Mouse (Mus musculus) heart, adult 2 months (tissue): ENCODE data around the gene Kcnip4. TPM values are rescaled to one million over a fixed set of nuclear protein-coding genes. Genes with fewer than 3 reads are reported as not detected.

ENCODE experiments used
- DNase-seq, 2 experiments: peaks; one replicate each; pipeline ENCODE4 v3.0.0; 2021
- H3K27ac ChIP-seq: fragments of 200-600 bp; 2 replicates; pipeline ENCODE4 v1.8.1; 2022
- H3K27me3 ChIP-seq: fragments of 200-500 bp; 2 replicates; pipeline ENCODE4 v1.6.1; 2012; ENCODE audit warnings: mild to moderate bottlenecking, low read length, inconsistent platforms, mixed read lengths; ENCODE audit not compliant: control insufficient read depth, insufficient read depth
- H3K36me3 ChIP-seq: fragments of 200-500 bp; 2 replicates; pipeline ENCODE4 v1.6.1; 2012; ENCODE audit warnings: low read length, inconsistent platforms; ENCODE audit not compliant: control insufficient read depth, insufficient read depth
- H3K4me1 ChIP-seq: fragments of 200-500 bp; 2 replicates; pipeline ENCODE4 v1.6.1; 2011; ENCODE audit warnings: low read length; ENCODE audit not compliant: control insufficient read depth, insufficient read depth
- H3K4me3 ChIP-seq: fragments of 200-600 bp; 2 replicates; pipeline ENCODE4 v1.8.1; 2022
- H3K79me2 ChIP-seq: fragments of 200-500 bp; replicated peaks from 2 replicates; pipeline ENCODE4 v1.6.1; 2012; ENCODE audit warnings: mild to moderate bottlenecking, inconsistent platforms, low read length, moderate library complexity, mixed read lengths; ENCODE audit not compliant: control insufficient read depth, insufficient read depth
- H3K9ac ChIP-seq: fragments of 200-500 bp; 2 replicates; pipeline ENCODE4 v1.6.1; 2012; ENCODE audit warnings: low read depth, mild to moderate bottlenecking, control low read depth, inconsistent platforms, low read length, mixed read lengths
- CTCF ChIP-seq: fragments of 200-600 bp; IDR thresholded peaks from 2 replicates; pipeline ENCODE4 v1.8.1; 2022; ENCODE audit warnings: antibody characterized with exemption, mild to moderate bottlenecking, moderate library complexity
- EP300 ChIP-seq: fragments of 200-500 bp; IDR thresholded peaks from 2 replicates; pipeline ENCODE4 v1.6.1; 2011; ENCODE audit warnings: low read depth, low read length, control low read depth; ENCODE audit not compliant: insufficient read depth
- POLR2A ChIP-seq: fragments of 200-500 bp; IDR thresholded peaks from 2 replicates; pipeline ENCODE4 v1.6.1; 2011; ENCODE audit warnings: mild to moderate bottlenecking, low read depth, low read length, control low read depth; ENCODE audit not compliant: insufficient read depth
- WGBS: fragments of 180-500 bp; shearing (Covaris S2); methylation state at CpG from one replicate; pipeline ENCODE4 v1.1.7; 2018; 5-methylcytosine and 5-hydroxymethylcytosine counted together
- intact Hi-C: fragments of 180-260 bp; cut with DNase I; formaldehyde crosslinking; loops from one replicate; pipeline ENCODE4 v1.15.1; 2025
- polyA plus RNA-seq: library from polyadenylated mRNA; depleted of rRNA; stranded (reverse); fragments of >200 nt; gene quantifications from 2 replicates; pipeline ENCODE4 v1.2.3, GENCODE M21; 2012
- total RNA-seq, 2 experiments: library from RNA; stranded (reverse); gene quantifications; 2 replicates each; pipeline ENCODE4 v1.2.3; 2021

Kcnip4 gene
- total and polyA plus RNA-seq, 3 experiments: 0.10 TPM; not detected in 2

DNA sequence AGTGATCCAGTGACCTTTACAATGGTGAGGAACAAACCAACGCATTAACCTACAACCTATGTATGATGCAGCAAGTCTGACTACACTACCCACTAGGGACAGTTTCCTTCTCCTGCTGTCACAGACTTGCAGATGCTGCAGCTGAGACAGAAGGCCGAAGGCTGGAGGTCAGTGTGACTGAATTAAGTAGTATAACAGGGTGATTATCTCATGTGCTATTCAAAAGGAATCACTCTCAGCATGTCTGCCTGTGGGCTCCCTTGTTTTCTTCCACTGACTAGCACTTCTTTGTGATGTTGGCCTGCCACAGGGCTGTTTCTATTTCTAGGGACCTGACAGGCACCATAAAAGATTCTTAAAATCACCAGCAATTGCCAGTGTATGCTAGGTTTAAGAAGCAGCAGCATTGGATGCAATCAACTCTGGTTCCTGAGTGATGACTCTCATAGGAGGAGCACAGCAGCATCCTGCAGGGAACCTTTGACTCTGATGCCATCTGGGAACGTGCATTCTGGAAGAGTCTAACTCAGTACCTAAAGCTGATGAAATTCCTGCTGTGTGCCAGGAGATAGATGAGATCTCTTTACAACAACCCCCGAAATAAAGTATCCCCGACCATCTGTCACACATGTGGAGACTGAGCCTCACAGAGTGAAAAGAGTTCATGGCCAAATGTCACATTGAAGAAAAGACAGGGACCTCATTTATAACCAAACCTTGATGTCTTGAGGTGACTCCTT, 1035.0 kb downstream of the Kcnip4 start:
- Histone ChIP-seq H3K79me2 (no peaks in the 10 kb centered on the region), H3K27ac (no peak overlapping the region), H3K9ac (no peak overlapping the region), H3K27me3 (no peaks in the 10 kb centered on the region), H3K4me3 (no peak overlapping the region), H3K36me3 (no peaks in the 10 kb centered on the region), H3K4me1 (no peaks in the 10 kb centered on the region)
- no peak for TF ChIP-seq EP300
- TF ChIP-seq CTCF: no peak
- no peak for TF ChIP-seq POLR2A
- intact Hi-C loops: no loop called here
- WGBS: 46% methylated on average over 5 of the region's 5 CpGs
- DNase-seq: no peak

DNA sequence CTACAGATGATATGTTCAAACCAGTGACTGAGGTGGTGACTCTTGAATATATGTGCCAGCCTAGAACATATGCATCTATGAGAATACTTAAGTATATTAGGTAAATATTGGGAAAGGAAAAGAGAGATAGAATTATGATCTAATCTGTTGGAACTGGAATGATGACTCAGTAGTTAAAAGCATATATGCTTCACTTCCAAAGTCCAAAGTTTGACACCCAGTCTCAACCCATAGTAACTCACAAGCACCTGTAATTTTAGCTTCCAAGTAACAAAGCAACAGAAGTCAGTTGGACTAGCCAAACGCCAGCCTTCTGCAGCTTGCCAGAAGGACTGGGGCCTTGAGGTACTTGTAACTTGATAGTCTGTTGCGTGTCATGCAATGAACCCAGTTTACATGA, 1041.6 kb downstream of the Kcnip4 start:
- TF ChIP-seq CTCF: no peak
- intact Hi-C loops: no loop called here
- Histone ChIP-seq H3K4me1 (no peaks in the 10 kb centered on the region), H3K27me3 (no peaks in the 10 kb centered on the region), H3K9ac (no peak overlapping the region), H3K27ac (no peak overlapping the region), H3K36me3 (no peaks in the 10 kb centered on the region), H3K79me2 (no peaks in the 10 kb centered on the region), H3K4me3 (no peak overlapping the region)
- WGBS: 74% methylated on average over 2 of the region's 2 CpGs
- DNase-seq: no peak

DNA sequence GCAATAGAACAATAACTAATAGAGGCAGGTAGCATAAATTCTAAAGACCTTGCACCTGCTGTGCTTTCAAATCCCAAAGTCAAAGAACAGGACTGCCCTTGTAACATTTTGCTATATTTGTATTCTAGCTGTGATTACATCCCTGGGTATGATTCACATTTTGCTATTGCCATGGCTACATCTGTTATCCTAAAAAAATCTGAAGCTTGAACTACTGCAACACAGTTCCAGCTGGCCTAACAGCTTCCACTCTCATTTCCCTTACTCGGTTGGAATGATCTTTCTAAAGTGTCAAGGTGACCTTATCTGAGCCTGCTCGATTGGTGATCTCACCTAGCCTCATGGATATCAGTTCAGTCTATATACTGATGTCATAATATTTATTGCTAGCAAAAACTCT, 1064.5 kb downstream of the Kcnip4 start:
- DNase-seq: no peak
- TF ChIP-seq CTCF (no peak), EP300 (no peak), POLR2A (no peak)
- H3K9ac ChIP-seq: no peak overlapping the region
- intact Hi-C loops: no loop called here
- H3K4me1 ChIP-seq: no peaks in the 10 kb centered on the region
- no peaks in the 10 kb centered on the region for H3K27me3 ChIP-seq
- H3K4me3 ChIP-seq: no peak overlapping the region
- no peak overlapping the region for H3K27ac ChIP-seq
- H3K36me3 ChIP-seq: no peaks in the 10 kb centered on the region
- no peaks in the 10 kb centered on the region for H3K79me2 ChIP-seq
- 40% methylated on average over 2 of the region's 2 CpGs for WGBS

DNA sequence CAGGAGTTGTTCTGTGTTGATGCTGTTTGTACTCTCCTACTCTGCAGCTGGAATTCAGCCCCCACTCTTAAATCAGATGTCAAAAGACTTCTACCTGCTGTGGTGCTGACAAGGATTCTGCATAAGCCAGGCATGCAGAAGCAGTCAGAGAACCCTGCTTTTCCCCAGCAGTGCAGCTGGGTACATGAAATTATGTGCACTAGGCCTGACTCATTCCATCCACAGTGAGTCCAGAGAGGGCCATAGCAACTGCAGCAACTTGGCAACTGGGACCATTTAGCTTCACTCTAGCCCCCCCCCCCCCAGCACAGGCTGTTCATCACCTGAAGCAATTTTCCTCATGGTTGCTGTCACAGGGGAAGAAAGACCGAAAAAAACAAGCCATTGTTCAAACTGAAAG, 1075.8 kb downstream of the Kcnip4 start:
- TF ChIP-seq CTCF (no peak), POLR2A (no peak), EP300 (no peak)
- Histone ChIP-seq H3K9ac (no peak overlapping the region), H3K27me3 (no peaks in the 10 kb centered on the region), H3K36me3 (no peaks in the 10 kb centered on the region), H3K4me1 (no peaks in the 10 kb centered on the region), H3K27ac (no peak overlapping the region), H3K4me3 (no peak overlapping the region), H3K79me2 (no peaks in the 10 kb centered on the region)
- no peak for DNase-seq
- 47% methylated on average over 1 of the region's 1 CpGs for WGBS
- intact Hi-C loops: no loop called here

DNA sequence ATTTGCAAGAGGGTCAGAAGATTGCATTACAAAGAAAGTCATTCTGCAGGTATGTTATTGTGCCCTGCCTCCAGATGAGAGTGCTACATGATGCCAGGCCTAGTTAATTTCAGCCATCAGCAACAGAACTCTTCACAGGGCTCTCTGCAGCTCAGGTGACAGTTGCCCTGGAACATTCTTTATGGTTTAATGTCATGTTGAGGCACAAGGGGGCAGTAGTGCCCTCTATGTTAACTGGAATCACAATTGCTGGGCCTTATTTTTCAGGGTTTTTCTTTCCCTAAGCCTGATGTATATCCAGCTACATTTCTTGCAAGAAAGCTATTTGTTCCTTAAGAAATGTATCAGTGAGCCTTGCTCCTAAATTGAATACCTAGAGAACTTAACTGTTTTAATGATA, 1094.2 kb downstream of the Kcnip4 start:
- Histone ChIP-seq H3K4me3 (no peak overlapping the region), H3K27ac (no peak overlapping the region), H3K4me1 (no peaks in the 10 kb centered on the region), H3K79me2 (no peaks in the 10 kb centered on the region), H3K9ac (no peak overlapping the region), H3K36me3 (no peaks in the 10 kb centered on the region), H3K27me3 (no peaks in the 10 kb centered on the region)
- intact Hi-C loops: no loop called here
- peak; percentile 61 for TF ChIP-seq CTCF
- TF ChIP-seq EP300: no peak
- TF ChIP-seq POLR2A: no peak
- DNase-seq: no peak

DNA sequence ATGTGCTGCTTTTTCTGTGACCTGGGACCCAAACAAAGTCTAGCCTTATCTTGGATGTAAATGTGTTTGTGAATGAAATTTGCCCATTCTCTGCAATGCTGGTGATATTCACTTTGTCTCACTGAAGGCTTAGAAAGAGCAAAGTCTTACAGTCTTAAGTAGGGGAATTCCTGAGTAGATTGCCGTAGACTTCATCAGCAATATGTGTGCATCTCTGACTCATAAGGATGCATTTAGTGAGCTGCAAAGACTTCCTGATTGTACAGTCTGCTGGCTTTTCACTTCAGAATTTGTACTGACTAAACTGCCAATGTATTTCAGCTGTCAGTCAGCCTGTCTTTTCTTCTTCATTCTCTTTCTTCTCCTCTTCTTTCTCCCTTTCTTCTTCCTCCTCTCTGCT, 1102.8 kb downstream of the Kcnip4 start:
- Histone ChIP-seq H3K79me2 (no peaks in the 10 kb centered on the region), H3K27me3 (no peaks in the 10 kb centered on the region), H3K36me3 (no peaks in the 10 kb centered on the region), H3K9ac (no peak overlapping the region), H3K4me1 (no peaks in the 10 kb centered on the region), H3K27ac (no peak overlapping the region), H3K4me3 (no peak overlapping the region)
- intact Hi-C loops: no loop called here
- TF ChIP-seq POLR2A (no peak), CTCF (no peak), EP300 (no peak)
- 44% methylated on average over 1 of the region's 1 CpGs for WGBS
- DNase-seq: no peak
